Mouse (Mus musculus) liver, embryonic 14.5 days (tissue): ENCODE results near the gene Krtap11-1. TPM values are rescaled to one million over a fixed set of nuclear protein-coding genes. Genes with fewer than 3 reads are reported as not detected.

Experiments
- ATAC-seq: fragments of 200-750 bp; cut with Nextera tagmentation; 2 replicates; pipeline ENCODE4 v1.8.0; 2017; ENCODE audit warnings: moderate number of reproducible peaks, mild to moderate bottlenecking, moderate library complexity; ENCODE audit not compliant: insufficient read depth
- DNase-seq, 3 experiments: peaks; one replicate each; pipeline ENCODE4 v3.0.0-alpha.2; 2012 to 2013; ENCODE audit warnings: low read depth in 3 of 3, low spot score in 3 of 3
- H3K27ac ChIP-seq: fragments of 300-500 bp; sonication (generic); 2 replicates; pipeline ENCODE4 v1.5.1; 2014; ENCODE audit warnings: moderate library complexity, mild to moderate bottlenecking, control low read depth, inconsistent platforms
- H3K27me3 ChIP-seq: fragments of 300-500 bp; sonication (generic); 2 replicates; pipeline ENCODE4 v1.6.1; 2014; ENCODE audit warnings: mild to moderate bottlenecking, low read length, moderate library complexity; ENCODE audit not compliant: control insufficient read depth, insufficient read depth
- H3K36me3 ChIP-seq: fragments of 300-500 bp; sonication (generic); replicated peaks from 2 replicates; pipeline ENCODE4 v1.6.1; 2014; ENCODE audit warnings: low read depth; ENCODE audit not compliant: control insufficient read depth, insufficient read depth
- H3K4me1 ChIP-seq, 2 experiments: fragments of 200-500 bp in 1 of 2; fragments of 300-500 bp in 1 of 2; sonication (generic) in 1 of 2; replicated peaks; 2 replicates each; pipeline ENCODE4 v1.6.1; 2012 to 2014; ENCODE audit warnings: antibody characterized with exemption in 1 of 2, inconsistent platforms in 1 of 2, low read length in 1 of 2; ENCODE audit not compliant: control insufficient read depth in 2 of 2, insufficient read depth in 2 of 2
- H3K4me2 ChIP-seq: fragments of 300-500 bp; sonication (generic); 2 replicates; pipeline ENCODE4 v1.6.1; 2014; ENCODE audit warnings: low read depth, mild to moderate bottlenecking, control low read depth, moderate library complexity
- H3K4me3 ChIP-seq, 2 experiments: fragments of 200-500 bp in 1 of 2; fragments of 300-500 bp in 1 of 2; sonication (generic) in 1 of 2; 2 replicates each; pipeline ENCODE4 v1.5.1; 2012 to 2014; ENCODE audit warnings: low read depth in 2 of 2, low read length in 2 of 2, mild to moderate bottlenecking in 2 of 2, control low read depth in 1 of 2, inconsistent platforms in 1 of 2, moderate library complexity in 1 of 2; ENCODE audit not compliant: insufficient read depth in 1 of 2
- H3K9ac ChIP-seq: fragments of 300-500 bp; sonication (generic); replicated peaks from 2 replicates; pipeline ENCODE4 v1.6.1; 2014; ENCODE audit warnings: mild to moderate bottlenecking, control low read depth, moderate library complexity
- H3K9me3 ChIP-seq: fragments of 300-500 bp; sonication (generic); 2 replicates; pipeline ENCODE4 v1.6.1; 2016; ENCODE audit warnings: low read length, mixed read lengths; ENCODE audit not compliant: control insufficient read depth
- CTCF ChIP-seq: IDR thresholded peaks from 2 replicates; pipeline ENCODE4 v1.5.1; 2016; ENCODE audit warnings: antibody characterized with exemption, low read depth, control low read depth
- EP300 ChIP-seq: IDR thresholded peaks from 2 replicates; pipeline ENCODE4 v1.6.1; 2016; ENCODE audit warnings: antibody characterized with exemption, low read depth
- WGBS: fragments of 180-500 bp; shearing (Covaris S2); extraction: QIAGEN DNeasy Blood & Tissue Kit; methylation state at CpG from one replicate; pipeline ENCODE4 v1.1.7; 2014; ENCODE audit not compliant: insufficient replicate concordance; 5-methylcytosine and 5-hydroxymethylcytosine counted together
- polyA plus RNA-seq, 2 experiments: library from polyadenylated mRNA; depleted of rRNA in 1 of 2; stranded (reverse) in 1 of 2; unstranded in 1 of 2; fragments of >200 nt; fragmentation: Nextera tagmentation in 1 of 2; extraction: Ambion mirVana in 1 of 2; gene quantifications; 2 replicates each; pipeline versions ENCODE4 v1.2.1 to v1.2.3; 2012 to 2014

Gene Krtap11-1
- polyA plus RNA-seq, 2 experiments = not detected

- Histone ChIP-seq H3K9ac (no peak overlapping the region), H3K4me1 (no peaks in the 10 kb centered on the region), H3K4me3 (no peak overlapping the region), H3K4me2 (no peak overlapping the region), H3K27ac (no peak overlapping the region), H3K9me3 (no peaks in the 10 kb centered on the region), H3K36me3 (no peaks in the 10 kb centered on the region), H3K27me3 (no peaks in the 10 kb centered on the region)
- 75% methylated on average over 12 of the region's 12 CpGs for WGBS
- TF ChIP-seq CTCF = no peak
- no peak for TF ChIP-seq EP300
- ATAC-seq (no peak), DNase-seq (no peak)
These were observed 37.3 kb upstream of the Krtap11-1 start for GRCm38 (mm10) chr16:89608161-89608790.

GRCm38 (mm10) chr16:89606951-89607350, 36.0 kb upstream of the Krtap11-1 start:
- ATAC-seq (no peak), DNase-seq (no peak)
- no peaks in the 10 kb centered on the region for H3K4me1 ChIP-seq
- H3K27ac ChIP-seq = no peak overlapping the region
- no peaks in the 10 kb centered on the region for H3K36me3 ChIP-seq
- no peak overlapping the region for H3K4me3 ChIP-seq
- H3K4me2 ChIP-seq = no peak overlapping the region
- H3K9ac ChIP-seq = no peak overlapping the region
- TF ChIP-seq CTCF = no peak
- TF ChIP-seq EP300 = no peak
- no peaks in the 10 kb centered on the region for H3K9me3 ChIP-seq
- 69% methylated on average over 3 of the region's 3 CpGs for WGBS
- no peaks in the 10 kb centered on the region for H3K27me3 ChIP-seq

- no peak overlapping the region for H3K9ac ChIP-seq
- TF ChIP-seq CTCF = no peak
- no peak for TF ChIP-seq EP300
- no peak overlapping the region for H3K27ac ChIP-seq
- H3K4me1 ChIP-seq = no peaks in the 10 kb centered on the region
- DNase-seq (no peak), ATAC-seq (no peak)
- H3K36me3 ChIP-seq = no peaks in the 10 kb centered on the region
- H3K27me3 ChIP-seq = no peaks in the 10 kb centered on the region
- 47% methylated on average over 3 of the region's 3 CpGs for WGBS
- H3K9me3 ChIP-seq = no peaks in the 10 kb centered on the region
- no peak overlapping the region for H3K4me3 ChIP-seq
- H3K4me2 ChIP-seq = no peak overlapping the region
These were observed 16.2 kb upstream of the Krtap11-1 start for GRCm38 (mm10) chr16:89587209-89587608.

- H3K4me1 ChIP-seq = no peaks in the 10 kb centered on the region
- ATAC-seq = no peak
These were observed 14.9 kb upstream of the Krtap11-1 start for GRCm38 (mm10) chr16:89585604-89586508.

GRCm38 (mm10) chr16:89581658-89582057, 10.7 kb upstream of the Krtap11-1 start:
- Histone ChIP-seq H3K36me3 (no peaks in the 10 kb centered on the region), H3K4me3 (no peak overlapping the region), H3K27me3 (no peaks in the 10 kb centered on the region), H3K27ac (no peak overlapping the region), H3K9me3 (no peaks in the 10 kb centered on the region), H3K4me1 (no peaks in the 10 kb centered on the region), H3K9ac (no peak overlapping the region), H3K4me2 (no peak overlapping the region)
- 69% methylated on average over 2 of the region's 2 CpGs for WGBS
- no peak for TF ChIP-seq CTCF
- TF ChIP-seq EP300 = no peak
- DNase-seq (no peak), ATAC-seq (no peak)

More at GRCm38 (mm10) chr16:89585604-89586508, 14.9 kb upstream of the Krtap11-1 start:
- WGBS = 54% methylated on average over 9 of the region's 9 CpGs
- H3K27ac ChIP-seq = no peak overlapping the region
- no peak overlapping the region for H3K4me2 ChIP-seq
- no peaks in the 10 kb centered on the region for H3K9me3 ChIP-seq
- no peak overlapping the region for H3K9ac ChIP-seq
- H3K27me3 ChIP-seq = no peaks in the 10 kb centered on the region
- no peak for TF ChIP-seq CTCF
- no peak for TF ChIP-seq EP300
- no peak overlapping the region for H3K4me3 ChIP-seq
- no peak for DNase-seq
- no peaks in the 10 kb centered on the region for H3K36me3 ChIP-seq
